Mouse (Mus musculus): ENCODE results near the gene Tcte2. TPM values are rescaled to one million over a fixed set of nuclear protein-coding genes. Genes with fewer than 3 reads are reported as not detected.
A peak's percentile ranks its signal among the peaks of the same experiment; 100 is the strongest.
"Not testable (repeated sequence)": the region's sequence is repeated elsewhere in the genome, so short reads cannot be mapped to it uniquely, and the experiment has no call there.

Gene Tcte2
- polyA plus RNA-seq, 1 experiment from 2014 or later = 5.0 TPM

- Histone ChIP-seq H3K27me3 (ENCODE audit: control insufficient read depth, insufficient read depth, low read length) (no peaks in the 10 kb centered on the region), H3K4me1 (ENCODE audit: control insufficient read depth in 2 of 2, insufficient read depth in 2 of 2, low read length in 2 of 2) (peaks cover 2 to 19% of the 10 kb centered on the region in 2 experiments; a peak in 3 of 4 replicates), H3K4me3 (ENCODE audit: control insufficient read depth in 1 of 2, insufficient read depth in 1 of 2, low read depth in 1 of 2, low read length in 2 of 2) (no peak overlapping the region), H3K9me3 (ENCODE audit: control insufficient read depth, low read length) (no peaks in the 10 kb centered on the region), H3K4me2 (ENCODE audit: low read length) (no peak overlapping the region), H3K36me3 (ENCODE audit: control insufficient read depth, insufficient read depth, low read length) (no peaks in the 10 kb centered on the region), H3K27ac (replicated peaks in 1 of 2; ENCODE audit: control insufficient read depth in 1 of 2, insufficient read depth in 1 of 2, low read depth in 2 of 2, low read length in 2 of 2) (no peak overlapping the region), H3K9ac (ENCODE audit: low read length) (no peak overlapping the region)
- whole genome bisulfite sequencing = 100% methylated on average over 1 of the region's 1 CpGs
- ATAC-seq (ENCODE audit: insufficient number of reproducible peaks, insufficient read depth, low FRiP score, low read depth) = no peak
Observed at GRCm38 (mm10) chr17:13778865-13779264, 17.2 kb upstream of the Tcte2 start.

DNA sequence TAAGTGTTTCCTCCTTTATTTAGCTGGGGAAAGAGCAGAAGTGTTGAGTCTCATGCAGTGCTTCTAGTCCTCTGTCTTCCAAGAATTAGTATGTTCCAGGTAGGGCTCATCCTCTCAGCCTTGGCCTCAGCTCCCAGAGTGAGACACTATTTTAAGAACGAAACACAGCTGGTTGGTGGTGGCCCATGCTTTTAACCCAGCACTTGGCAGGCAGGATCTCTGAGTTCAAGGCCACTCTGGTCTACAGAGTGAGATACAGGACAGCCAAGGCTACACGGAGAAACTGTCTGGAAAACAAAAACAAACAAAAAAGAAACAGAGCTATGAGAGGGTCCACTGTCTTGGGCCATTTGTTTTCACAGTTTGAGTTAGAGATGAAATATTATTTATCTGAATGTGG, 16.1 kb upstream of the Tcte2 start:
- no peaks in the 10 kb centered on the region for H3K9me3 ChIP-seq (ENCODE audit: control insufficient read depth, low read length)
- no peak overlapping the region for H3K4me2 ChIP-seq (ENCODE audit: low read length)
- 44% methylated on average over 2 of the region's 2 CpGs for WGBS
- H3K36me3 ChIP-seq (ENCODE audit: control insufficient read depth, insufficient read depth, low read length) = no peaks in the 10 kb centered on the region
- H3K4me1 ChIP-seq (ENCODE audit: control insufficient read depth in 2 of 2, insufficient read depth in 2 of 2, low read length in 2 of 2) = peaks cover 0 to 11% of the 10 kb centered on the region in 2 experiments; a peak in 3 of 4 replicates
- H3K4me3 ChIP-seq (ENCODE audit: control insufficient read depth in 1 of 2, insufficient read depth in 1 of 2, low read depth in 1 of 2, low read length in 2 of 2) = no peak overlapping the region
- H3K27ac ChIP-seq (replicated peaks in 1 of 2; ENCODE audit: control insufficient read depth in 1 of 2, insufficient read depth in 1 of 2, low read depth in 2 of 2, low read length in 2 of 2) = no peak overlapping the region
- H3K27me3 ChIP-seq (ENCODE audit: control insufficient read depth, insufficient read depth, low read length) = no peaks in the 10 kb centered on the region
- ATAC-seq (ENCODE audit: insufficient number of reproducible peaks, insufficient read depth, low FRiP score, low read depth) = no peak
- H3K9ac ChIP-seq (ENCODE audit: low read length) = no peak overlapping the region

- no peak overlapping the region for H3K9ac ChIP-seq (ENCODE audit: low read length)
- H3K27me3 ChIP-seq (ENCODE audit: control insufficient read depth, insufficient read depth, low read length) = no peaks in the 10 kb centered on the region
- H3K9me3 ChIP-seq (ENCODE audit: control insufficient read depth, low read length) = no peaks in the 10 kb centered on the region
- H3K27ac ChIP-seq (replicated peaks in 1 of 2; ENCODE audit: control insufficient read depth in 1 of 2, insufficient read depth in 1 of 2, low read depth in 2 of 2, low read length in 2 of 2) = no peak overlapping the region
- H3K4me2 ChIP-seq (ENCODE audit: low read length) = no peak overlapping the region
- H3K4me1 ChIP-seq (ENCODE audit: control insufficient read depth in 2 of 2, insufficient read depth in 2 of 2, low read length in 2 of 2) = peaks cover 2 to 21% of the 10 kb centered on the region in 2 experiments; a peak in 2 of 4 replicates
- no peaks in the 10 kb centered on the region for H3K36me3 ChIP-seq (ENCODE audit: control insufficient read depth, insufficient read depth, low read length)
- no peak overlapping the region for H3K4me3 ChIP-seq (ENCODE audit: control insufficient read depth in 1 of 2, insufficient read depth in 1 of 2, low read depth in 1 of 2, low read length in 2 of 2)
- no peak for ATAC-seq (ENCODE audit: insufficient number of reproducible peaks, insufficient read depth, low FRiP score, low read depth)
- 94% methylated on average over 3 of the region's 3 CpGs for WGBS
Observed at GRCm38 (mm10) chr17:13769256-13769655, 7.6 kb upstream of the Tcte2 start.

- peaks cover 2 to 26% of the 10 kb centered on the region in 2 experiments; a peak in 2 of 4 replicates for H3K4me1 ChIP-seq (ENCODE audit: control insufficient read depth in 2 of 2, insufficient read depth in 2 of 2, low read length in 2 of 2)
- WGBS = 93% methylated on average over 1 of the region's 1 CpGs
- no peak overlapping the region for H3K9ac ChIP-seq (ENCODE audit: low read length)
- no peak overlapping the region for H3K4me2 ChIP-seq (ENCODE audit: low read length)
- H3K27ac ChIP-seq (replicated peaks in 1 of 2; ENCODE audit: control insufficient read depth in 1 of 2, insufficient read depth in 1 of 2, low read depth in 2 of 2, low read length in 2 of 2) = no peak overlapping the region
- H3K36me3 ChIP-seq (ENCODE audit: control insufficient read depth, insufficient read depth, low read length) = no peaks in the 10 kb centered on the region
- H3K4me3 ChIP-seq (ENCODE audit: control insufficient read depth in 1 of 2, insufficient read depth in 1 of 2, low read depth in 1 of 2, low read length in 2 of 2) = no peak overlapping the region
- no peaks in the 10 kb centered on the region for H3K27me3 ChIP-seq (ENCODE audit: control insufficient read depth, insufficient read depth, low read length)
- H3K9me3 ChIP-seq (ENCODE audit: control insufficient read depth, low read length) = no peaks in the 10 kb centered on the region
- ATAC-seq (ENCODE audit: insufficient number of reproducible peaks, insufficient read depth, low FRiP score, low read depth) = no peak
Observed at GRCm38 (mm10) chr17:13768531-13768930, 6.9 kb upstream of the Tcte2 start.

GRCm38 (mm10) chr17:13764911-13765310, 3.3 kb upstream of the Tcte2 start:
- H3K27me3 ChIP-seq (ENCODE audit: control insufficient read depth, insufficient read depth, low read length); H3K4me3 ChIP-seq (ENCODE audit: control insufficient read depth in 1 of 2, insufficient read depth in 1 of 2, low read depth in 1 of 2, low read length in 2 of 2); ATAC-seq (ENCODE audit: insufficient number of reproducible peaks, insufficient read depth, low FRiP score, low read depth); H3K9ac ChIP-seq (ENCODE audit: low read length); H3K9me3 ChIP-seq (ENCODE audit: control insufficient read depth, low read length); H3K4me2 ChIP-seq (ENCODE audit: low read length); H3K36me3 ChIP-seq (ENCODE audit: control insufficient read depth, insufficient read depth, low read length); H3K27ac ChIP-seq (replicated peaks in 1 of 2; ENCODE audit: control insufficient read depth in 1 of 2, insufficient read depth in 1 of 2, low read depth in 2 of 2, low read length in 2 of 2): not testable (repeated sequence)
- H3K4me1 ChIP-seq (ENCODE audit: control insufficient read depth in 2 of 2, insufficient read depth in 2 of 2, low read length in 2 of 2) = peaks cover 2 to 40% of the 10 kb centered on the region in 2 experiments; a peak in 2 of 4 replicates
- 87% methylated on average over 2 of the region's 2 CpGs for WGBS

- Histone ChIP-seq H3K36me3 (ENCODE audit: control insufficient read depth, insufficient read depth, low read length) (no peaks in the 10 kb centered on the region), H3K27me3 (ENCODE audit: control insufficient read depth, insufficient read depth, low read length) (no peaks in the 10 kb centered on the region), H3K27ac (replicated peaks in 1 of 2; ENCODE audit: control insufficient read depth in 1 of 2, insufficient read depth in 1 of 2, low read depth in 2 of 2, low read length in 2 of 2) (no peak overlapping the region), H3K4me2 (ENCODE audit: low read length) (no peak overlapping the region), H3K9ac (ENCODE audit: low read length) (no peak overlapping the region), H3K4me1 (ENCODE audit: control insufficient read depth in 2 of 2, insufficient read depth in 2 of 2, low read length in 2 of 2) (peaks cover 2 to 44% of the 10 kb centered on the region in 2 experiments; a peak in 2 of 4 replicates), H3K4me3 (ENCODE audit: control insufficient read depth in 1 of 2, insufficient read depth in 1 of 2, low read depth in 1 of 2, low read length in 2 of 2) (no peak overlapping the region), H3K9me3 (ENCODE audit: control insufficient read depth, low read length) (no peaks in the 10 kb centered on the region)
- no peak for ATAC-seq (ENCODE audit: insufficient number of reproducible peaks, insufficient read depth, low FRiP score, low read depth)
- 49% methylated on average over 1 of the region's 1 CpGs for WGBS
Observed at GRCm38 (mm10) chr17:13763819-13764218, 2.2 kb upstream of the Tcte2 start.

DNA sequence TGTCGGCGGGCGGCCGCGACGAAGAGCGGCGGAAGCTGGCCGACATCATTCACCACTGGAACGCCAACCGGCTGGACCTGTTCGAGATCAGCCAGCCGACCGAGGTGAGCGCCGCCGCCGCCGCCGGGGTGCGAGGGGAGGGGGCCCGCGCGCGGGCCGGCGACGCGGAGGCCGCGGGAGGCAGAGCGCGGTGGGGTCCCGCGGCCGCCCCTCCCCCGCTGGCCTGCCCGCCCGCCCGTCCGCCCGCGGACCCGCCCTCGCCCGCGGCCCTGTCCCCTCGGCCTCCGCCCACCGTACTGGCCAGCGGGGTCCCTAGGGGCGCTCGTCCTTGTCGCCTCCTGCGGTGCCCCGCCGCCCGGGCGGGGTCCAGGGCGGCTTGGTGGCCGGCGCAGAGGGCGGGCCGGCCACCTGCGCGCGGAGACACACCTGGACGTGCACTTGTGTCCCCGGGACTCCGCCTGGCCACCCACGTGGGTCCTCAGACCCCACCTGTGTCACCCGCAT, 898 bp downstream of the Tcte2 start:
- H3K9me3 ChIP-seq (ENCODE audit: control insufficient read depth, low read length) = no peaks in the 10 kb centered on the region
- H3K27ac ChIP-seq (replicated peaks in 1 of 2; ENCODE audit: control insufficient read depth in 1 of 2, insufficient read depth in 1 of 2, low read depth in 2 of 2, low read length in 2 of 2) = peak overlapping the region; percentile 85 to 96
- H3K4me1 ChIP-seq (ENCODE audit: control insufficient read depth in 2 of 2, insufficient read depth in 2 of 2, low read length in 2 of 2) = peaks cover 0 to 42% of the 10 kb centered on the region in 2 experiments; a peak in 2 of 4 replicates
- peak overlapping the region; percentile 95 for H3K9ac ChIP-seq (ENCODE audit: low read length)
- H3K4me3 ChIP-seq (ENCODE audit: control insufficient read depth in 1 of 2, insufficient read depth in 1 of 2, low read depth in 1 of 2, low read length in 2 of 2) = peak overlapping the region; percentile 85 to 97
- H3K27me3 ChIP-seq (ENCODE audit: control insufficient read depth, insufficient read depth, low read length) = no peaks in the 10 kb centered on the region
- H3K4me2 ChIP-seq (ENCODE audit: low read length) = peak overlapping the region; percentile 99
- H3K36me3 ChIP-seq (ENCODE audit: control insufficient read depth, insufficient read depth, low read length) = no peaks in the 10 kb centered on the region
- peak; percentile 70 for ATAC-seq (ENCODE audit: insufficient number of reproducible peaks, insufficient read depth, low FRiP score, low read depth)
- WGBS = under 1% methylated on average over 45 of the region's 72 CpGs

Measured in heart, embryonic 14.5 days (tissue).